10 mouse cellular contexts compared by ENCODE assay signal in genomic region chr5:130120904-130121303, GRCm38 (mm10). TPM values are rescaled to one million over a fixed set of nuclear protein-coding genes. Genes with fewer than 3 reads are reported as not detected.
A peak's percentile ranks its signal among the peaks of the same experiment; 100 is the strongest.
DNase-seq lines count a peak whose midpoint lies in the region; ATAC-seq and TF ChIP-seq lines count a peak whose summit lies in the region.
"Had no signal": no experiment of that assay in that cellular context is flagged by ENCODE, and none has a peak within 500 bp of the region (broad histone marks: within the 10 kb centered on the region; RNA-seq: fewer than 3 reads in every experiment).

No protein-coding gene starts in this region.

- TF ChIP-seq EP300 in heart, postnatal 0 days (IDR thresholded peaks at IDR 0.05; ENCODE audit: low read depth) = peak; percentile 58; the same call in 1 of the 2 replicates

- no peak for DNase-seq in kidney, adult 18-20 months
- no peak for DNase-seq in heart, postnatal 0 days (ENCODE audit: low spot score)
- DNase-seq in lung, postnatal 14 days = peak; percentile 23
- DNase-seq in thymus, adult 18-20 months = no peak
- no peak for DNase-seq in layer of hippocampus, adult 8-10 months (ENCODE audit: low spot score in 2 of 2)
- DNase-seq: cerebellum, adult 11-12 months had no signal

- peaks cover 4% of the 10 kb centered on the region; the same call in 1 of the 2 replicates for H3K36me3 ChIP-seq in kidney, embryonic 14.5 days (ENCODE audit: control insufficient read depth, insufficient read depth, low read length)
- H3K36me3 ChIP-seq in heart, postnatal 0 days (replicated peaks; ENCODE audit: control insufficient read depth, insufficient read depth, low read length) = no peaks in the 10 kb centered on the region

- WGBS in kidney, embryonic 14.5 days = 55% methylated on average over 6 of the region's 6 CpGs
- WGBS in heart, postnatal 0 days = 30% methylated on average over 6 of the region's 6 CpGs

- H3K9me3 ChIP-seq in kidney, embryonic 14.5 days (ENCODE audit: control insufficient read depth, low read length) = no peaks in the 10 kb centered on the region
- no peaks in the 10 kb centered on the region for H3K9me3 ChIP-seq in heart, postnatal 0 days (replicated peaks; ENCODE audit: control insufficient read depth, low read length)
- H3K9me3 ChIP-seq: liver, embryonic 15.5 days had no signal

- no peak overlapping the region for H3K9ac ChIP-seq in kidney, embryonic 14.5 days (ENCODE audit: low read depth, low read length)
- H3K9ac ChIP-seq in heart, postnatal 0 days (replicated peaks; ENCODE audit: low read depth, low read length) = no peak overlapping the region
- H3K9ac ChIP-seq: liver, embryonic 15.5 days had no signal

- peak; percentile 52; the same call in 1 of the 2 replicates for ATAC-seq in kidney, embryonic 14.5 days (ENCODE audit: low FRiP score, low TSS enrichment)
- ATAC-seq in heart, postnatal 0 days (ENCODE audit: insufficient read depth, low read depth) = peak; percentile 87
- no peak for ATAC-seq in megakaryocyte, adult 5-6 weeks (ENCODE audit: poor library complexity, severe bottlenecking)

- H3K4me3 ChIP-seq in kidney, embryonic 14.5 days (ENCODE audit: low read length) = no peak overlapping the region
- H3K4me3 ChIP-seq in brown adipose tissue, adult 24 weeks (ENCODE audit: insufficient read depth, low read depth, low read length) = no peak overlapping the region
- no peak overlapping the region for H3K4me3 ChIP-seq in heart, postnatal 0 days (ENCODE audit: low read depth, low read length)
- H3K4me3 ChIP-seq: liver, embryonic 15.5 days had no signal

- peaks cover 3% of the 10 kb centered on the region; the same call in 1 of the 2 replicates for H3K4me1 ChIP-seq in kidney, embryonic 14.5 days (ENCODE audit: control insufficient read depth, insufficient read depth, low read length)
- H3K4me1 ChIP-seq in brown adipose tissue, adult 24 weeks (ENCODE audit: control insufficient read depth, insufficient read depth, insufficient read length, low read length) = peaks cover 44% of the 10 kb centered on the region
- peaks cover 5% of the 10 kb centered on the region for H3K4me1 ChIP-seq in heart, postnatal 0 days (ENCODE audit: control insufficient read depth, insufficient read depth)
- H3K4me1 ChIP-seq: liver, embryonic 15.5 days had no signal

- no peak overlapping the region for H3K27ac ChIP-seq in kidney, embryonic 14.5 days (ENCODE audit: low read depth, low read length)
- peak overlapping the region; percentile 91 for H3K27ac ChIP-seq in brown adipose tissue, adult 24 weeks (replicated peaks; ENCODE audit: low read depth, low read length)
- peak overlapping the region; percentile 34; the same call in 1 of the 2 replicates for H3K27ac ChIP-seq in heart, postnatal 0 days (ENCODE audit: low read depth)
- H3K27ac ChIP-seq: liver, embryonic 15.5 days had no signal

- no peaks in the 10 kb centered on the region for H3K27me3 ChIP-seq in kidney, embryonic 14.5 days (ENCODE audit: control insufficient read depth, insufficient read depth, low read length)
- no peaks in the 10 kb centered on the region for H3K27me3 ChIP-seq in heart, postnatal 0 days (ENCODE audit: control insufficient read depth, insufficient read depth, low read length)
- H3K27me3 ChIP-seq: liver, embryonic 15.5 days had no signal

- TF ChIP-seq CTCF in heart, postnatal 0 days (IDR thresholded peaks at IDR 0.05; ENCODE audit: low read depth) = no peak

- no peak overlapping the region for H3K4me2 ChIP-seq in kidney, embryonic 14.5 days (replicated peaks; ENCODE audit: low read depth, low read length)
- H3K4me2 ChIP-seq in heart, postnatal 0 days (ENCODE audit: low read depth, low read length) = no peak overlapping the region
- H3K4me2 ChIP-seq: liver, embryonic 15.5 days had no signal

RNA-seq across cellular contexts. Expression of gene Kctd7, which starts 23.8 kb away (rescaled TPM):
- polyA plus RNA-seq in kidney, embryonic 14.5 days (2014; fragmentation: Nextera tagmentation; extraction: Ambion mirVana) = 2.2 and 4.3 TPM in 2 replicates
- polyA plus RNA-seq in brown adipose tissue, adult 24 weeks (2012; ENCODE audit: insufficient read depth, insufficient read length, missing spikeins) = 1.2 and 1.5 TPM in 2 replicates
- total RNA-seq in heart, postnatal 0 days (2014; rRNA removed; ENCODE audit: low replicate concordance) = 1.2 and 4.8 TPM in 2 replicates
- polyA plus RNA-seq in heart, postnatal 0 days (2015; fragmentation: Nextera tagmentation; extraction: Ambion mirVana) = 3.7 and 4.2 TPM in 2 replicates
- 1.0 and 1.4 TPM in 2 replicates for total RNA-seq in megakaryocyte, adult 5-6 weeks (2015)
- total RNA-seq in megakaryocyte, adult 5-6 weeks (2017) = 2.2 and 8.9 TPM in 2 replicates
- 10 to 100 TPM; 11.4 to 18.4 (median 12.8) TPM for total RNA-seq in layer of hippocampus, adult 8-10 months (2022)

RNA-seq across cellular contexts. Expression of gene Tpst1, which starts 47.8 kb away (rescaled TPM):
- 61.8 and 70.7 TPM in 2 replicates for polyA plus RNA-seq in kidney, embryonic 14.5 days (2014; fragmentation: Nextera tagmentation; extraction: Ambion mirVana)
- 11.6 and 14.3 TPM in 2 replicates for polyA plus RNA-seq in brown adipose tissue, adult 24 weeks (2012; ENCODE audit: insufficient read depth, insufficient read length, missing spikeins)
- total RNA-seq in heart, postnatal 0 days (2014; rRNA removed; ENCODE audit: low replicate concordance) = 12.2 and 20.7 TPM in 2 replicates
- 23.7 and 27.9 TPM in 2 replicates for polyA plus RNA-seq in heart, postnatal 0 days (2015; fragmentation: Nextera tagmentation; extraction: Ambion mirVana)
- 14.9 and 18.5 TPM in 2 replicates for total RNA-seq in megakaryocyte, adult 5-6 weeks (2015)
- 8.2 and 12.4 TPM in 2 replicates for total RNA-seq in megakaryocyte, adult 5-6 weeks (2017)
- 10 to 100 TPM; 41.3 to 54.4 (median 48.8) TPM for total RNA-seq in layer of hippocampus, adult 8-10 months (2022)

RNA-seq across cellular contexts. Expression of gene Rabgef1, which starts 50.7 kb away (rescaled TPM):
- polyA plus RNA-seq in kidney, embryonic 14.5 days (2014; fragmentation: Nextera tagmentation; extraction: Ambion mirVana) = 21.0 and 26.7 TPM in 2 replicates
- 16.7 and 19.1 TPM in 2 replicates for polyA plus RNA-seq in brown adipose tissue, adult 24 weeks (2012; ENCODE audit: insufficient read depth, insufficient read length, missing spikeins)
- 4.6 and 17.5 TPM in 2 replicates for total RNA-seq in heart, postnatal 0 days (2014; rRNA removed; ENCODE audit: low replicate concordance)
- polyA plus RNA-seq in heart, postnatal 0 days (2015; fragmentation: Nextera tagmentation; extraction: Ambion mirVana) = 16.7 and 19.8 TPM in 2 replicates
- 16.8 and 19.0 TPM in 2 replicates for total RNA-seq in megakaryocyte, adult 5-6 weeks (2015)
- total RNA-seq in megakaryocyte, adult 5-6 weeks (2017) = 19.9 and 22.2 TPM in 2 replicates
- 10 to 100 TPM; 48.9 to 51.9 (median 49.3) TPM for total RNA-seq in layer of hippocampus, adult 8-10 months (2022)
